Mouse (Mus musculus) telencephalon, adult 2 months (tissue): ENCODE measurements around the gene Gm42791.

Experiments used
- DNase-seq: peaks from one replicate; pipeline ENCODE4 v3.0.0-alpha.2; 2011; ENCODE audit warnings: low read depth, low spot score

The Gm42791 gene

DNA sequence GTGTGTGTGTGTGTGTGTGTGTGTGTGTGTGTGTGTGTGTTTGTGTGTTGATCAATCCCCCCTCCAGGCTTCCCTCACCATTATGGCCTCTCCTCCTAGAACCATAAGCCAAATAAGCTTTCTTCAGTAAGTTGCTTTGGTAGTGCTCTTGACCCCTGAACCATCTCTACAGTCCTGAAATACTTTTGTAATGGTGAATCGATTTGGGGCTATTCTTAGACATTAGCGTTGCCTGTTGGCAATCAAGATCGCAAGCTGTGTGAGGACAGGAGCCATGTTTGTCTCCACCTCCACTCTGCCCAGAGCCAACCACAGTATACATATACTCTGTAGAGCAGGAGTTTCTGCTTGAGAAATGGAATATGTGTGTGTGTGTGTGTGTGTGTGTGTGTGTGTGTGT is 14.2 kb upstream of the Gm42791 start:
- no peak for DNase-seq

DNA sequence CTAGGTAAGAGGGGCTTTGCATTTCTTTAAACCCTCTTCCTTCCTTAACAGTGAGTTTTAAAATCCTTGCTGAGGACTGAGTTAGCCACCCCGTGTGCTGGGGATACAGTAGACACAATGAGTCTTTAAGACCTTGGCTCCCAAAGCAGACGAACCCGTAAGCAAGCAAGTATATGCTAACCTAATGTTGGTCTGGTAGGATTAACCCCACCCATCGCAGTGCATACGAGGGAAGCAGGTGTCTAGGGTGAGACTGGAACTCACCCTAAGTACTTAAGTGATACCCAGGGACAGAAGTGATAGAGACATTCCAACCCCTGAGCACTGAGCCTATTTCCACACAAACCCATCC is 12.3 kb upstream of the Gm42791 start:
- no peak for DNase-seq

DNA sequence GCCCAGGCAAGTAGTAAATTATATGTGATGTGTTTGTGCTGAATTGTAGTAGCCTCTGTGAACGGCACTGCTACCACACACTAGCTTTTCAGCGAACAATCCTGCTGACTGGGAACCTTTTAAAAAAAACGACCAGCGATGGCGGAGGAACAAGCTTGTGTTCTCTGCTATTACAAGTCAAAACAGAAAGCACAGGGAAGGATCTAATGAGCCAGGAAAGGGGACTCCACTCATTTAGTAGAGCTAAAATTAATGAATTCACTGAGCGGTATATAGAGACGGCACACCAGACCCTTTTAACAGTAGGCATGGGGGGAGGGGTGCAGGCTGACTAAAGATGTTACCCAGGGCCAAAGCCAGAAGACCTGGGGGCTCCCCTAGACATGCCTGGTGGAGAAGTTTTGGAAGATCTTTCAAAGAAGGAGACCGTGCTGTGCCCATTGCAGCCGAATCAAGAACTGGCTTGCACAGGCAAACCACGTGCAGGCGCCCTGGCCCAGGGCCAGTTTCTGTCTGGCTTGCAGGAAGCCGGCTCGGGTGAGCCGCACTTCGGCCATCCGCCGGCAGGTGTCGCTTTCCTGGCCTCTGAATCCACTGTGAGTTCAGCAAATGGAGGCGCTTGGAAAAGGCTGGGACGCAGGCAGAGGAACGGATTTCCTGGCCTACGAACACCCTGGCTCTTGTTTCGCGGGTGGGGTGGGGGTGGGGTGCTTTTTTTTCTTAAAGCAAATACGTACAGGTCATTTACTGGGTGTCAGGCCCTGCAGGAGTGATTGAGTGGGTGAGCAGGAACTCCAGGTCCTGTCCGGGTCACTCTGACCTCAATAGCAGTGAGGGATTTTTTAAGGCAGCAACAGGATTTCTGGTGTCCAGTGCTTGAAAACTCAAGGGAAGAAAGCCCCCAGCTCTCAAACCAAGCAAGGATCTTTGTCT is 11.7 kb upstream of the Gm42791 start:
- peak; percentile 96 for DNase-seq

DNA sequence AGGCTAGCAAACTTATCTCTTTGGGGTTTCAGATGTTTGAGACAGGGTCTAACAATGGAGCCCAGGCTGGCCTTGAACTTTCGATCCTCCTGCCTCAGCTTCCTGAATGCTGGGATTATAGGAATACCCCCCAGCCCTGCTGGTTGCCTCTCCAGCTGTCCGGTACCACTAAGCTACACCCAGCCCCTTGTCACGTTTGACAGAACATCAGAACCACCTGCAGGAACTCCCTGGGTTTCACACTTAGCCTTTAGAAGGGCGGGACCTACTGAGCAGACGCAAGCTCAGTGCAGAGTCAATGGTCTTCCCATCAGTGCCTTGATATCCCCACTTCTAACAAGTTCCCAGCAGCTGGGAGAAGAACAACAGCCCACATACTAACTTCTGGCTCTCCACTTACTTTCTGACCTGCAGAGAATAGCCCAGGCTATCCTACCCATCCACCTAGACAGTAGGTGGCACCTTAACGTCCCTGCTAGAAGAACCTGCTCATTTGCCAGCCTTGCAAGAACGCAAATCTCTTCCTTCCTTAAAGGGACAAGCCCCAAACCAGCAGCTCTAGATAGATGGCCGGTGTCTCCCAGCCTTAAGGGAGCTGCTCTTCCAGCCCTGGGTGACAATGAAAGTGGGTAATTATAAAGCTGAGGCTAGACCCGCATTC is 10.9 kb upstream of the Gm42791 start:
- DNase-seq: no peak

DNA sequence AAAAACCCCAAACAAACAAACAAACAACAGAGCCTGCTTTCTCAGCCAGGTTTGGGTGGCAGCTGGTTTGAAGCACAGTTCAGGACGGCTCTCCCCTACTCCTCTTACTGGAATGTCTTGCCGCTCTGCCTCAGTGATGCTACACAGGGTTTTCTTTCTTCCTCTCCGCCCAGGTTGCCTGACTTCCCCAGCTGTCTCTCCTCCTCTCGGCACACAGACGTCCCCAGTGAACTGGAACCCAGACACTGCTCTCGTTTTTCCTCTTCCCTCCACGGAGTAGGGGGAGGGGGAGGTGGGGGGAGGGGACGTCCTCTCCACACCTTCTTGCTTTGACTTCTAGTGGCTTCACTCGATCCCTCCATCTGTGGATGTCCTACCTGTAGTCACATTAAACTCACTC is 10.1 kb upstream of the Gm42791 start:
- DNase-seq: no peak

DNA sequence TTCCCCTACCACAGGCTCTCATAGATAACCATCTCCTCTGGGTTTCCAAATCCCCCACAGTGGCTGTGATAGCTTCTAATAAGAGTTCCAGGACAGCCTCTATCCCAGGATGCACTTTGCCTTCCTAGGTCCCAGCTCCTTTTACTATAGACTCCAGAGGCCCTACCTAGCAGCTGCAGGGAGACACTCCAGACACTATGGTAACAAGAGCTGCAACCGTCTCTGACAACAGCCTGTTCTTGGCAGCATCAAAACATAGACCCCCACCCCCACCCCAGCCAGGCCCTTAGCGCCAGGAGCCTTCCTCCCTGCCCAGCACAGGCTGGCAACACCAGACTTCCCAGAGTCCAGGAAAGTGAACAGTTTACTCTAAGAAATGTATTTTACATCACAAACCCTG is 8.2 kb upstream of the Gm42791 start:
- no peak for DNase-seq

DNA sequence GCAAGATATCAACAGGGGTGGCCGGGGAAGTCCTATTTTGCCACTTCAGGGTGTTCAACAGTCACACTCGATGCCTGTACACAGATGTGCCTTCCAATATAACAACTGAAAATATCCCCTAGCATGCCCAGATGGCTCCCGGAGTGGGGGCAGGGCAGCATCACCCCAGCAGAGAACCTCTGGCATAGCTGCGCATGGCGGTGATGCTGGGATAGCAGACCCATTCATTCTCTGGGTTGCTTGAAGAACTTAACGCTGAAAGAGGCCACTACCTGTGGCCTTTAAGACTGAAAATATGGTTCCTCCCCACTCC is 7.8 kb upstream of the Gm42791 start:
- DNase-seq: no peak

DNA sequence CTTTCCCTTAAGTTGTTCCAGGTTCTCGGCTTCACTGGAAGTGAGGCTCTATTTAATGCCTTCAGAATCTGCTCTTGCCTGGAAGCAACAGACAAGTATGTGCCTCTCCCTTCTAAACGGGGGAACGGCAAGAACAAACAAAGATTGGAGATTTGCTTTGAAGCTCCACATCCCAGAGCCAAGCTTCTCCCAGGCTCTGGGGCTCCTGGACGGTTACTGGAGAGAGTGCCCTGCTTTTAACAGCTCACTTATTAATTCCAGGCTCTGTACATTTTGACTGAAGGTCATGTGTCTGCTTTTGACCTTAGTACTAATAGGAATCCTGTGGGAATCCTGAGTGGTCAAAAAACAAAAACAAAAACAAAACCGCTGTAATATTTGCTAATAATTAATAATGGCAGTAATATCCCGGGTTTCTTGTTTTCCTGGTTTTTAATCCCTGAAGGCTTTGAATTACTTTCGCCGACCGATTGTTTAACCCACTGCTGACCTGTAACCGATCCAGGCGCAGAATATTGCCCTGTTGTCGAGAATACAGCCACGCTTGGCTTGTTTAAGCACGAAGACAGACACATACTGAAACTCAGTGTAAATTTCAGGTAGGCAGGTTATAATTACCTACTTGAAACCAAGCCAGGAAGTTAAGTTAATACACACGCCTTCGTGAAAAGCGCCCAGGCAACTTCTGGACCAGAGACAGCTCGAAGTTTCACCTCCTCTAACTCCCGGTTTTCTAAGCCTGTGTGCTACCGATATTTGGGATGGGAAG is 7.3 kb upstream of the Gm42791 start:
- DNase-seq: no peak

DNA sequence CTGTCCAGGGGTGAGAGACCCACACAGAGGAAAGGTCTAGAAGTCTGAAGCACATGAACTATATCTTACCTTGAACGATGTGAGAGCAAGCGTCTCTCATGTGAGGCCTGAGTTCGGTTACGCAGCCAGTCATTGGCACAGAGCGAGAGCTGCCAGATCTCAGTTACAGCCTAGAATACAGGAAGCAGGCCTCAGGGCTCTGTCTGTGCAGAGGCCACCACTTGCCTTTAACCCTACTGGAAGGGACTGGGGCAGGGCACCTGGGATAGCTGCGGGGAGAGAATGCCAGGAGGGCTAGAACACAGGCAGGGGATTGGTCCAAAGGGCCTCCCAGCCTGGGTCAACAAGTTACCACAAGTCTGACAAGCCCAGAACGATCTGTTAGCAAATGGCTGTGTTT is 4.9 kb upstream of the Gm42791 start:
- DNase-seq: no peak

DNA sequence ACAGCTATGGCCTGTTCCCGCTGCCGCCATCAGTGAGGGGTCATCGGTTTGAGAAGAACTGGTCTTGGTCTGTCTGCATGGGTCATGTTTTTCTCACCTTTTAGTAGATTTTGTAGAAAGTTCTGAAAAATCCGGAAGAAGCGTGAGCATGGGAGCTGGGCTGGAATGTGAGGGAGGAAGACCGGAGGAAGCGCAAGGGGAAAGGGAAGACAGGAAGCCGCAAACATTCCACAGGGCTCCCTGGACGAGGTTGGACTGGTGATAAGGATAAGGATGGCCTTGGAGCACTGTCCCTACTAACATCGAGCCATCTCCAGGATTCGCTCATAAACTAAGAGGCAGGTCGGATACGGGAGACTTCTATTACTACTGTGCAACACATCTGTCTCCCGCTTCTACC is 3.6 kb upstream of the Gm42791 start:
- no peak for DNase-seq

DNA sequence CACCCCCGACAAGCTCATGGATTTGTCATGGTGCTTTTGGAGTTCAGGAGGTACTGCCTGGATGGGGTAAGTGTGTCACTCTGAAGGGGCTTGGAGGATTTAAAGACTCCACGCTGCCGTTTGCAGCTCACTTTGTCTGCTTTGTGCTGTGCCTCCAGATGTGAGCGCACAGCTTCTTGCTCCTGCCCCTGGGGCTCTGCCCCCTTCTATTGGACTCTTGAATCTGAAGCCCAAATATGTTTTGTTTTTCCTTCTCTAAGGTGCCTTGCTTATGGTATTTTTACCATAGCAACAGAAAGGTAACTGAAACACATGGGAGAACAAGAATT is 1.7 kb upstream of the Gm42791 start:
- DNase-seq: no peak

DNA sequence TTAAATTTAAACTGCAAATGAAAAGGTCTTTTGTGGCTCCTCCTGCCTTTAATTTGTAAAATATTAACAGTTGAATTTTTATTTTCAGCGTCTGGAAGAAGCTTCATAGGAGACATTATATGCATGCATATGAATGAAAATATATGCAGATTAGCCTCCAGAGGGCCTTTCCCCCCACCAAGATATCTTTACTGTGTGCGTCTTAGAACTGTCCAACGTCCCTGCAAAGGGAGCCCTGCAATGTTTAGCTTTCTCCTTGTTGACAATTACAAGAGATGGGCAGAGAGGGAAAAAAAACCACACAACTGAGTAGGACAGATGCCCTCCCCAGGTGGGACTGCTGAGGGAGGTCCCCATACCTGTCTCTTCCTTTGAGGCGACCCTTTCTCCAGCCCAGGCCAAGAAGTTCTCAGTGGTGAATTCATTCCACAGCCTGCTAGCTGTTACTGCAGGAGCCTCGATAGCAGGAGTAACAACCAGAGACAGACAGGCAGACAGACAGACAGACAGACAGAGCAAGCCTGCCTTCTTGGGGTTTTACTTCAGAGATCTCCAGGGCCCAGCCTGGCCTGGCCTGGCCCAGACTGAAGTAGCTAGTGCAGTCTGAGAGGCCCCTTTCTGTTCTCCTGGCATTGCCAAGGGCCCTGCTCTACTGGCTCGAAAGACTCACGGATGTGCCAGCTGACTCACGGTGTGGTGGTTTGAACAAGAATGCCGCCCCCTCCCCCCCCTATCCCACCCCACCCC is 1.2 kb upstream of the Gm42791 start:
- DNase-seq: no peak

DNA sequence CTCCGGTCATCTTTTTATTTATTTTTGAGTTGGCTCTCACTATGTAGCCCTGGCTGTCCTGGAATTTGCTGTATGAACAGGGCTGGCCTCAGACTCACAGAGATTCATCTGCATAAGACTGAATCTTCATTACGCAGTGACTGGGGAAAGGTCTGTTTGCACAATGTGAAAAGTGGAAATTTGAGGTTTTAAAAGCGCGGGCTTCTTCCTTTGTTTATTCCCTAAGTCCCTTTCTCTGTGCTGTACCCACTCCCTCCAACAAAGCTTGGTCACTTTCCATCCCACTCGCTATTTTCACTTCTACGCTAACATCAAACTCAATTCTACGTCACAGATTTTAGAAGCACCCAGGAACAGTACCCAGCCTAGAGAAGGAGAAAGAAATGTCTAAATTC is 639 bp downstream of the Gm42791 start:
- DNase-seq: no peak

DNA sequence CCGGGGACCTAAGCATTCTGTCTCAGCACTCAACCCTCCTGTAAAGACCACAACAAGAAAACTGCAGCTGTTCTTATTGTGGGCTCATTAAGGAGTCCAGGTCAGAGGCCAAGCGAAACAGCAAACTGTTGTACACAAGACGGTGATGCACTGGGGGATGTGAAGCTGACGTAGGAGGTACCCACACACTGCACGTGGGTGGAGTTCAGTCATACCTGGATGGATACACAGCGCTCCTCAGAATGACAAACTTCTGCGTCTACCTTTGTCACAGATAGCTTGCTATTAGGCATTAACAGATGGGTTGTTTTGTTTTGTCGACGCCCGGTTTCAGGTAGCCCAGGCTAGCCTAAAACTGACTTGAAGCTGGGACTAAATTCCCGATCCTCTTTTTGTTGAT is 2.3 kb downstream of the Gm42791 start:
- no peak for DNase-seq

DNA sequence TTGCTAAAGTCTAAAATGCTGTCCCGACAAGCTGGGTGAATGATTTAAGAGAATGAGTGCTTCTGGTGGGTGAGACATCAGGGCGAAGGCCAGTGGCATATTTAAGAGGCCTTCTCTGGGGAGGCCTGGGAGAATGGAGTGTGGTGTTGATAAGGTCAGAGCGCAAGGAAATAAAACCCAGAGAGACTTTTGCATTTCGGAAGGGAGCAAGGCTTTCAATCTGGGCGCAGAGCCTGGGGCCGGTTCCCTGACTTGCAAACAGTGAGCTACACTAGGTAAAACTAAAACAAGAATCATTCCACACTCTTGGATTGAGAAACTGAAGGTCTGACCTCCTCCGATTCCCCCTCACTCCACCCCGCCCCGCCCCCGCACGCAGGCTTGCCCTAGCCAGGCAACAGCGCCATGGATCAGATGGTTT is 4.0 kb downstream of the Gm42791 start:
- DNase-seq: no peak

DNA sequence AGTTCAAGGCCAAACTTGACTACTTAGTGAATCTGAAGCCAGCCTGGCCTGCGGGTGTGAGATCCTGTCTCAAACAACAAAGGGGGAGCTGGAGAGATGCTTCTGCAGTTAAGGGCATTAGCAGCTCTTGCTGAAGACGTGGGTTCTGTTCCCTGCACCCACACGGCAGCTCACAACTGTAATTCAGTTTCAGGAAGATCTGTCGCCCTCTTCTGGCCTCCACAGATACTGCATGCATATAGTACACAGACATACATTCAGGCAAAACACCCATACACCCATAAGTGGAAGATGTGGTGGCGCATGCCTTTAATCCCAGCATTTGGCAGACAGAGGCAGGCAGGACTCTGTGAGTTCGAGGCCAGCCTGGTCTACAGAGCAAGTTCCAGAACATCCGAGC is 5.5 kb downstream of the Gm42791 start:
- no peak for DNase-seq

DNA sequence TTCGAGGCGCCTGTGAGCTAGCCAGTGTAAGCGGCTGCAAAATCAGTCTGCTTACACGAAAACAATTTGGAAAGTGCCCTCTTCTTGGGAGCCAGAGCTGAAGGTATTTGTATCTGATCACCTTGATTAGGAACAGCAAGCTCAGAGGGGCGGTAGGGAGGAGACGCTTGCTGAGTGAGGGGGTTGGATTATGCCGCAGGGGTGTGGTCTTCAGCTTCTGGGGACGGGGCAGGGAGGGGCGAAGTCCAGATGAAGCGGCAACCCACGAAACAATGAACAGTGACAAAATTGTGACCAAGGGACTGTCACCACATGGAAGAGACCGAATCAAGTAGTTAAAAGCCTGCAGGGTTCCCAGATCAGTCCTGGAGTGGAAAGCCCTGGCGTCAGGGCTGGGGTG is 10.0 kb downstream of the Gm42791 start:
- no peak for DNase-seq

DNA sequence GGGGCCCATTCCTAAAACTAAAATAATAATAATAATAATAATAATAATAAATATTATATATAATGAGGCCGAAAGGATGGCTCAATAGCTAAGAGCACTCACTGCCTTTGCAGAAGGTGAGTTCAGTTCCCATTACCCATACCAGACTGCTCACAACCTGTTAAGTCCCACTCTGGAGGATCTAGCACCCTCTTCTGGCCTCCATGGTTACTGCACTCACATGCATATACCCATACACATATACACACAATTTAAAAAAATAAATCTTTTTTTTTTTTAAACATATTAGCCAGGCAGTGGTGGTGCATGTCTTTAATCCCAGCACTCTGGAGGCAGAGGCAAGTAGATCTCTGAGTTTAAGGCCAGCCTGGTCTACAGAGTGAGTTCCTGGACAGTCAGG is 11.3 kb downstream of the Gm42791 start:
- no peak for DNase-seq

DNA sequence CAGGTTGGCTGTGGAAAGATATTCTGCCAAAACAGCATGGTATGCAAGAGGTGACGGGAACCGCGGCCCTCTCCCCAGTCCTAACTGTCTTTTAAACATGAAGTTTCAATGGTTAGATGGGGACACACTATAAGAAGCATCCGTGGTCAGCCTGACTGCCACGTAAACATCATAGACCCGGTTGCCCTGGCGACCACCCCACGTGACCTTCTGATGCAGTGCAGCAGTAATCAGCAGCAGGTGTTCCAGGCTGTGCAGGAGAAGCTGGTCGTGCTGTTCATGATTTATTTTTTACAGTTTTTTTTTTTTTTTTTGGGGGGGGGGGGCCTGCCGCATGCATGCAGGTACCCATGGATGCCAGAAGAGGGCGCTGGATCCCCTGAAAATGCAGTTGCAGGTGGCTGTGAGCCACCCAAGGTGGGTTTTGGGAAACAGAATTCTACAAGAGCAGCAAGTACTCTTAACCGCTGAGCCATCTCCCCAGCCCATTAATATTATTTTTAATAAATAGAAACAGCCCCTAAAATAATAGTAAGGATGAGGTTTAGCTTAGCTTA is 11.8 kb downstream of the Gm42791 start:
- DNase-seq: no peak

DNA sequence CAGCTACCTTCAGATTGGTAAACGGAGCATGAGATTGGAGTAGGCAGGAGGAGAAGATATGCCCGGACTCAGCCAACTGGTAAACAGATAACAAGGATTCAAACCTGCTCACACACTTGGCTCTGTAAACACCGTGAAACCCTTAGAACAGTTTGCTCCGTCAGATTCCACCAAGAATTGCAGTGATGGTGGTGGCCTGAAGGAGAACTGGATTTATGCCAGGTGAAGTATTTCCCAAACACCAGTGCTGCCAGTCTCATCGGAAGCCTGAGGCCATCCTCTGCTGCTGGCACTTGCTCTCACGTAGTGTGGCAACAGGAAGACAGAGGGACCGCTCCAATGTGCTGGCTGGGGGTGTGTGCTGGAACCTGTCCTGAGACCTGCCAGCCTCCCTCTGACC is 12.6 kb downstream of the Gm42791 start:
- no peak for DNase-seq

DNA sequence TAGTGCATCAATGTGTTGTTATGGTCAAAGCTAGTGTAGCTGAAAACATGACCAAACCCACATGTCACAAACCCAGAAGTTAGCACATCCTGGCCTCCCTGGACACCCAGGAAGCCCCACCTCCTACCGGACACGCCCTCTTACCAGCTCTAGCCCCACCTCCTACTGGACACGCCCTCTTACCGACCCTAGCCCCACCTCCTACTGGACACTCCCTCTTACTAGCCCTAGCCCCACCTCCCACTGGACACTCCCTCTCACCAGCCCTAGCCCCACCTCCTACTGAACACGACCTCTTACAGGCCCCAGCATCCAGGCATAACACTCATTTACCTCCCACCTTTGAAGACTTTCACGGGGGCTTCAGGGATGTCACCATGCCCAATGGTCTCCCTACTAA is 14.3 kb downstream of the Gm42791 start:
- no peak for DNase-seq
